Mouse (Mus musculus) embryonic fibroblast, embryonic 13.5 days (primary cell): ENCODE measurements around the gene Magi3. TPM values are rescaled to one million over a fixed set of nuclear protein-coding genes. Genes with fewer than 3 reads are reported as not detected.

ENCODE experiments used
- H3K27ac ChIP-seq: 2 replicates; pipeline ENCODE4 v1.5.1; 2012; ENCODE audit warnings: low read length, control low read depth, inconsistent platforms; ENCODE audit not compliant: insufficient read depth
- H3K4me1 ChIP-seq: 2 replicates; pipeline ENCODE4 v1.6.1; 2011; ENCODE audit warnings: low read length; ENCODE audit not compliant: control insufficient read depth, insufficient read depth
- H3K4me3 ChIP-seq: 2 replicates; pipeline ENCODE4 v1.5.1; 2011; ENCODE audit warnings: mild to moderate bottlenecking, control low read depth, low read length; ENCODE audit not compliant: insufficient read depth
- CTCF ChIP-seq: IDR thresholded peaks from 2 replicates; pipeline ENCODE4 v1.5.1; 2011; ENCODE audit warnings: mild to moderate bottlenecking, control low read depth, low read length, moderate library complexity, borderline replicate concordance; ENCODE audit not compliant: insufficient read depth
- POLR2A ChIP-seq: IDR thresholded peaks from 2 replicates; pipeline ENCODE4 v1.6.1; 2011; ENCODE audit warnings: low read depth, mild to moderate bottlenecking, control low read depth, low read length, moderate library complexity
- polyA plus RNA-seq: library from polyadenylated mRNA; stranded (reverse); fragments of >200 nt; gene quantifications from 2 replicates; pipeline ENCODE4 v1.2.4, GENCODE M21; 2011; ENCODE audit warnings: low read depth; ENCODE audit not compliant: missing spikeins, insufficient read length

The Magi3 gene
- polyA plus RNA-seq, 1 experiment, result 10.6 TPM

DNA sequence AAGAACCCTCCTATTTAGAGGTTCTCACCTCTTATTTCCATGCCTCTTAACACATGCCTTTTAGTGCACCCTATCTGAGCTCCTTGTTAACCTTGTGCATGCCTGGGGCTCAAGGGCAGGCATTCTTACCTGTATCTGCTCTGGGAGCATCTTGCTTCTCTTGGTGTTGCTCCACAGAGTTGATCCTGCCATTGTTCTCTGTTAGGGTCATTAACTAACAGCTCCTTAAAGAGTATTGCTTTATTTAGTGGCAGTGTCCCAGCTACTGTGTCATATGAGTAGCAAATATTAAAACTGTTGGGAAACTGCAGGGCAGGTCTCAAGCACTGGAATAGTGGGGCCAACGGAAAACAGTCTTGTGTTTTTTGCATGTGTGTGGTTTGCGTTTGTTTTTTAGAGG is 249.0 kb downstream of the Magi3 start:
- Histone ChIP-seq H3K27ac (no peak overlapping the region), H3K4me1 (peaks cover 2% of the 10 kb centered on the region; the same call in 1 of the 2 replicates), H3K4me3 (no peak overlapping the region)
- no peak for TF ChIP-seq CTCF
- TF ChIP-seq POLR2A, result no peak

DNA sequence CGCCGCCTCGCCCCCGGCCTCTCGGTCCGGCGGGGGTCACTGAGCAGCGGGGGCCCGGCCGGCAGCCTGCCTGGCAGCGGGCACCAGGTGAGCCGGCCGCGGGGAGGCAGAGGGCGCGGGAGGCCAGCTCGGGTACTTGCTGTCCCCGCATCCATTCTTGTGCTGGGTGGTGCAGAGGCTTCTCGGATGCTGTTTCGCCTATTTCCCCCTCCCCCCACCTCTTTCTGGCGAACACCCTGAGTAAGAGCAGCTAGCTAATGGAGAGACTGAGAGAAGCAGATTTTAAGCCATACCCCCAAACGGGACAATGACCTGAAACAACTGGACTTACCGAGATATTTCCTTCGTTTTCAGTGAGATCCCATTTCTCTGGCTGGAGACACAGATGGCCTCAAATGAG is 251.5 kb downstream of the Magi3 start:
- Histone ChIP-seq H3K4me1 (peaks cover 2% of the 10 kb centered on the region; the same call in 1 of the 2 replicates), H3K27ac (peak overlapping the region; percentile 84), H3K4me3 (peak overlapping the region; percentile 64)
- no peak for TF ChIP-seq POLR2A

GRCm38 (mm10) chr3:103967861-103968691 is 252.1 kb downstream of the Magi3 start, which contains the start of gene Phtf1:
Phtf1 (plus strand) TSS chr3:103968110.
- H3K4me3 ChIP-seq, result peak within 1 kb of the TSS; percentile 64
- H3K27ac ChIP-seq, result peak within 1 kb of the TSS; percentile 84
- TF ChIP-seq CTCF (no peak), POLR2A (peak; percentile 80)
- peaks cover 2% of the 10 kb centered on the region; the same call in 1 of the 2 replicates for H3K4me1 ChIP-seq

- 0 out of 2 replicates have a peak overlapping the region, but pooled peaks have one; percentile 17 for H3K27ac ChIP-seq
- peak overlapping the region; percentile 64 for H3K4me3 ChIP-seq
- peaks cover 2% of the 10 kb centered on the region; the same call in 1 of the 2 replicates for H3K4me1 ChIP-seq
- no peak for TF ChIP-seq POLR2A
- TF ChIP-seq CTCF, result no peak
These were observed 252.9 kb downstream of the Magi3 start for GRCm38 (mm10) chr3:103967231-103967630.
